Mouse (Mus musculus) CH12.LX (cell line): ENCODE measurements at regions not wholly inside any gene's neighbourhood (a gene's known extent, or its start where the extent isn't known, plus 50 kb on each side); places are given as distances from the start of the nearest gene placed in this dataset.

Experiments
- DNase-seq: peaks from one replicate; pipeline ENCODE4 v3.0.0-alpha.2; 2013; ENCODE audit errors: extremely low read depth
- H3K27ac ChIP-seq: 2 replicates; pipeline ENCODE4 v1.5.1; 2012; ENCODE audit warnings: low read depth, mild to moderate bottlenecking, control low read depth, moderate library complexity; ENCODE audit not compliant: insufficient read depth
- H3K27me3 ChIP-seq: replicated peaks from 2 replicates; pipeline ENCODE3; 2012; ENCODE audit warnings: inconsistent platforms
- H3K36me3 ChIP-seq, 2 experiments: replicated peaks in 1 of 2; 2 replicates each; pipeline versions ENCODE3 to v1.6.1; 2012; ENCODE audit warnings: inconsistent platforms in 1 of 2, low read length in 1 of 2, mild to moderate bottlenecking in 1 of 2, mixed read lengths in 1 of 2, moderate library complexity in 1 of 2; ENCODE audit not compliant: control insufficient read depth in 1 of 2, insufficient read depth in 1 of 2
- H3K4me1 ChIP-seq, 2 experiments: 2 replicates each; pipeline ENCODE4 v1.6.1; 2012; ENCODE audit warnings: inconsistent platforms in 1 of 2, moderate library complexity in 1 of 2; ENCODE audit not compliant: insufficient read depth in 2 of 2, control insufficient read depth in 1 of 2
- H3K4me2 ChIP-seq: 2 replicates; pipeline ENCODE4 v1.6.1; 2012; ENCODE audit warnings: low read depth, mild to moderate bottlenecking, control low read depth; ENCODE audit not compliant: poor library complexity, insufficient read depth, severe bottlenecking
- H3K4me3 ChIP-seq, 3 experiments: fragments of 150-350 bp in 1 of 3; sonication (generic) in 1 of 3; replicated peaks in 1 of 3; 2 replicates each; pipeline versions ENCODE3 to v1.5.1; 2011 to 2012; ENCODE audit warnings: low read depth in 2 of 3, low read length in 2 of 3, mild to moderate bottlenecking in 2 of 3, moderate library complexity in 2 of 3, control low read depth in 1 of 3, improper control_type of control experiment in 1 of 3, inconsistent platforms in 1 of 3, mixed read lengths in 1 of 3; ENCODE audit not compliant: poor library complexity in 1 of 3
- H3K79me2 ChIP-seq: replicated peaks from 2 replicates; pipeline ENCODE4 v1.6.1; 2012; ENCODE audit warnings: mild to moderate bottlenecking, moderate library complexity; ENCODE audit not compliant: control insufficient read depth, poor library complexity, insufficient read depth, severe bottlenecking; ENCODE audit errors: extremely low read depth
- H3K9ac ChIP-seq: 2 replicates; pipeline ENCODE4 v1.6.1; 2012; ENCODE audit warnings: low read depth, mild to moderate bottlenecking, control low read depth, moderate library complexity; ENCODE audit not compliant: insufficient read depth
- H3K9me3 ChIP-seq: replicated peaks from 2 replicates; pipeline ENCODE3; 2012; ENCODE audit warnings: low read length, inconsistent platforms, mixed read lengths
- BHLHE40 ChIP-seq: IDR thresholded peaks from 2 replicates; pipeline ENCODE4 v1.6.1; 2011; ENCODE audit warnings: mild to moderate bottlenecking, low read depth, low read length, improper control_type of control experiment
- CHD1 ChIP-seq: IDR thresholded peaks from 2 replicates; pipeline ENCODE4 v1.6.1; 2012; ENCODE audit warnings: low read depth, low read length, improper control_type of control experiment, inconsistent platforms
- CHD2 ChIP-seq: IDR thresholded peaks from 2 replicates; pipeline ENCODE4 v1.6.1; 2011; ENCODE audit warnings: low read length, improper control_type of control experiment
- ELF1 ChIP-seq: IDR thresholded peaks from 2 replicates; pipeline ENCODE4 v1.6.1; 2014; ENCODE audit warnings: low read depth, mild to moderate bottlenecking, inconsistent platforms, low read length, improper control_type of control experiment
- EP300 ChIP-seq: IDR thresholded peaks from 2 replicates; pipeline ENCODE4 v1.6.1; 2011; ENCODE audit warnings: low read length, improper control_type of control experiment
- GABPA ChIP-seq: IDR thresholded peaks from 2 replicates; pipeline ENCODE4 v1.6.1; 2012; ENCODE audit warnings: low read depth, low read length, improper control_type of control experiment, inconsistent platforms; ENCODE audit not compliant: insufficient replicate concordance
- HCFC1 ChIP-seq: IDR thresholded peaks from 2 replicates; pipeline ENCODE4 v1.6.1; 2012; ENCODE audit warnings: low read depth, mild to moderate bottlenecking, inconsistent platforms, low read length, improper control_type of control experiment
- IRF4 ChIP-seq: IDR thresholded peaks from 2 replicates; pipeline ENCODE4 v1.6.1; 2014; ENCODE audit warnings: low read depth, mild to moderate bottlenecking, inconsistent platforms, low read length, improper control_type of control experiment
- JUN ChIP-seq: IDR thresholded peaks from 2 replicates; pipeline ENCODE4 v1.6.1; 2011; ENCODE audit warnings: low read depth, mild to moderate bottlenecking, low read length, improper control_type of control experiment, moderate library complexity; ENCODE audit not compliant: insufficient read depth
- KAT2A ChIP-seq: IDR thresholded peaks from 2 replicates; pipeline ENCODE4 v1.6.1; 2012; ENCODE audit warnings: low read length, improper control_type of control experiment, inconsistent platforms; ENCODE audit not compliant: insufficient replicate concordance
- MAFK ChIP-seq: IDR thresholded peaks from 2 replicates; pipeline ENCODE4 v1.6.1; 2011; ENCODE audit warnings: low read length, improper control_type of control experiment; ENCODE audit not compliant: insufficient replicate concordance
- MAZ ChIP-seq: IDR thresholded peaks from 2 replicates; pipeline ENCODE4 v1.6.1; 2012; ENCODE audit warnings: low read depth, mild to moderate bottlenecking, inconsistent platforms, low read length, improper control_type of control experiment, moderate library complexity
- MEF2A ChIP-seq: IDR thresholded peaks from 2 replicates; pipeline ENCODE4 v1.6.1; 2014; ENCODE audit warnings: low read depth, mild to moderate bottlenecking, inconsistent platforms, low read length, improper control_type of control experiment, borderline replicate concordance
- MXI1 ChIP-seq: IDR thresholded peaks from 2 replicates; pipeline ENCODE4 v1.6.1; 2011; ENCODE audit warnings: mild to moderate bottlenecking, low read depth, low read length, improper control_type of control experiment
- NELFE ChIP-seq: IDR thresholded peaks from 2 replicates; pipeline ENCODE4 v1.6.1; 2011; ENCODE audit warnings: low read depth, low read length, improper control_type of control experiment
- PAX5 ChIP-seq: IDR thresholded peaks from 2 replicates; pipeline ENCODE4 v1.6.1; 2012; ENCODE audit warnings: low read length, inconsistent platforms, mixed read lengths
- POLR2A ChIP-seq: IDR thresholded peaks from 2 replicates; pipeline ENCODE4 v1.6.1; 2011; ENCODE audit warnings: low read depth, mild to moderate bottlenecking, improper control_type of control experiment, low read length
- POLR2AphosphoS2 ChIP-seq: IDR thresholded peaks from 2 replicates; pipeline ENCODE4 v1.6.1; 2011; ENCODE audit warnings: low read depth, low read length, improper control_type of control experiment
- RAD21 ChIP-seq: IDR thresholded peaks from 2 replicates; pipeline ENCODE4 v1.6.1; 2011; ENCODE audit warnings: low read depth, mild to moderate bottlenecking, low read length, improper control_type of control experiment, moderate library complexity
- RCOR1 ChIP-seq: conservative IDR thresholded peaks from 2 replicates; pipeline ENCODE4 v1.6.1; 2012; ENCODE audit warnings: low read depth, mild to moderate bottlenecking, inconsistent platforms, low read length, improper control_type of control experiment
- SIN3A ChIP-seq: IDR thresholded peaks from 2 replicates; pipeline ENCODE4 v1.6.1; 2012; ENCODE audit warnings: low read length, improper control_type of control experiment, inconsistent platforms
- TBP ChIP-seq: conservative IDR thresholded peaks from 2 replicates; pipeline ENCODE4 v1.6.1; 2011; ENCODE audit warnings: low read depth, low read length, improper control_type of control experiment
- UBTF ChIP-seq: IDR thresholded peaks from 2 replicates; pipeline ENCODE4 v1.6.1; 2012; ENCODE audit warnings: low read depth, mild to moderate bottlenecking, inconsistent platforms, low read length, improper control_type of control experiment, moderate library complexity
- USF1 ChIP-seq: IDR thresholded peaks from 2 replicates; pipeline ENCODE4 v1.6.1; 2014; ENCODE audit warnings: low read depth, mild to moderate bottlenecking, inconsistent platforms, low read length, improper control_type of control experiment
- USF2 ChIP-seq: conservative IDR thresholded peaks from 2 replicates; pipeline ENCODE4 v1.6.1; 2011; ENCODE audit warnings: low read depth, low read length, improper control_type of control experiment
- ZC3H11A ChIP-seq: IDR thresholded peaks from 2 replicates; pipeline ENCODE4 v1.6.1; 2012; ENCODE audit warnings: low read depth, mild to moderate bottlenecking, inconsistent platforms, low read length, improper control_type of control experiment
- ZNF384 ChIP-seq: IDR thresholded peaks from 2 replicates; pipeline ENCODE4 v1.6.1; 2012; ENCODE audit warnings: low read depth, low read length, improper control_type of control experiment, inconsistent platforms
- dilution Hi-C: fragments of 300-500 bp; cut with MboI; formaldehyde crosslinking; loops from 2 replicates; pipeline ENCODE4 v1.14.3; 2020; ENCODE audit warnings: low sequenced_read_pairs; ENCODE audit not compliant: extremely low pct_unique_long_range_greater_than_20kb, extremely low pct_ligation_motif_present
- in situ Hi-C: fragments of 300-500 bp; cut with MboI; formaldehyde crosslinking; loops from 3 replicates; pipeline ENCODE4 v1.14.3; 2019; ENCODE audit warnings: low sequenced_read_pairs, low pct_ligation_motif_present, low pct_unique_long_range_greater_than_20kb, mixed read lengths

DNA sequence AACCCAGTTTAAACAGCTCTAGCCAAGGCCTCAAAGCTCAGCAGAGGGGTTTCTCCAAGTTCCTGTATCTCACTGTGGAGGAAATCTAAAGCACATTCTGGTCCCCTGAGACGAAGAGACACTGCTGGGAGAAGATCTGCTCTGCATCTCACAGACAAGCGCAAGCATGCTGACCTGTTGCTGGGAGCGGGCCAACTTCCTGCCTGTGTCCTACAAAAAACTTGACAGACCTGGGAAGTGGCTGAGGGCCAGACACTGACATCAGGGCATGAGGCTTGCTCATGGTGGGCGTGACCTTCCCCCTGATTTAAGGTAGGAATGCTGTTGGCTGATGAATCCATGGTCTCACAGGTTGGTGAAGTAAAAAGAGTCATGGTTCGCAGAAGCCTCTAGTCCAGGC, 69.5 kb upstream of the Cnep1r1 start:
- H3K4me3 ChIP-seq: no peak overlapping the region
- no peaks in the 10 kb centered on the region for H3K79me2 ChIP-seq
- no peak for DNase-seq
- dilution Hi-C loops (no loop called here), in situ Hi-C loops (no loop called here)
- no peaks in the 10 kb centered on the region for H3K9me3 ChIP-seq
- H3K9ac ChIP-seq: no peak overlapping the region
- TF ChIP-seq HCFC1 (no peak), BHLHE40 (no peak), MEF2A (no peak), UBTF (no peak), USF1 (no peak), MXI1 (no peak), CHD1 (no peak), JUN (no peak), KAT2A (no peak), ELF1 (no peak), RAD21 (no peak), USF2 (no peak), TBP (no peak), ZNF384 (no peak), MAFK (no peak), SIN3A (no peak), NELFE (no peak), POLR2A (no peak), CHD2 (no peak)
- H3K27ac ChIP-seq: no peak overlapping the region
- peaks cover 0 to 6% of the 10 kb centered on the region in 2 experiments; a peak in 1 of 4 replicates for H3K4me1 ChIP-seq
- no peaks in the 10 kb centered on the region for H3K36me3 ChIP-seq
- H3K27me3 ChIP-seq: no peaks in the 10 kb centered on the region
- no peak overlapping the region for H3K4me2 ChIP-seq

DNA sequence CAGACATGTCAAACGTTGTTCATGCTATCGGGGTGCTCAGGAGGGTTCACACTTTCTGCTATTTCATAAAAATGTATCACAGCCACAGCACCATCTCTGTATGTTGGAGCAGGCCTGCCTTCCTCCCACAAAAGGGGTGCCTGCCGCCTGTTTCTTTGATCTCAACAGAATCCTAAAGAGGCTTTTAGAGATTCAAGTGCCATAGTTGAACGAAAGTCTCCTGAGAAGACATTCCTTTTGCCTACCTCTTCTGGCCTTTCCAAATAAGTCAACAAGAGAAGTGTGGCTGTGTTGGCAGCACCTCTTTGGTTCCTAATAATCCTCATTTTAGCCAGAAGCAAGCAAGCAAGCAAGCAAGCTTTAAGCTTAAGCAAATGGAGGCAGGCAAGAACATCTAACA, 72.6 kb upstream of the Cnep1r1 start:
- H3K4me3 ChIP-seq: no peak overlapping the region
- H3K27me3 ChIP-seq: no peaks in the 10 kb centered on the region
- H3K79me2 ChIP-seq: no peaks in the 10 kb centered on the region
- peaks cover 0 to 6% of the 10 kb centered on the region in 2 experiments; a peak in 1 of 4 replicates for H3K4me1 ChIP-seq
- H3K9ac ChIP-seq: no peak overlapping the region
- H3K9me3 ChIP-seq: no peaks in the 10 kb centered on the region
- in situ Hi-C loops (no loop called here), dilution Hi-C loops (no loop called here)
- H3K4me2 ChIP-seq: no peak overlapping the region
- no peak for DNase-seq
- no peak overlapping the region for H3K27ac ChIP-seq
- H3K36me3 ChIP-seq: no peaks in the 10 kb centered on the region
- TF ChIP-seq GABPA (no peak), USF2 (no peak), KAT2A (no peak), ZC3H11A (no peak), RCOR1 (no peak), EP300 (no peak), RAD21 (no peak), ZNF384 (no peak), MAZ (no peak), PAX5 (no peak), POLR2AphosphoS2 (no peak), IRF4 (no peak)
